Mouse (Mus musculus) midbrain, embryonic 15.5 days (tissue): Measurements from ENCODE around the gene Ano7. TPM values are rescaled to one million over a fixed set of nuclear protein-coding genes. Genes with fewer than 3 reads are reported as not detected.

Source experiments
- ATAC-seq: fragments of 200-750 bp; cut with Nextera tagmentation; replicated peaks from 2 replicates; pipeline ENCODE4 v1.8.0; 2017; ENCODE audit warnings: moderate TSS enrichment
- H3K27ac ChIP-seq: fragments of 300-500 bp; sonication (generic); 2 replicates; pipeline ENCODE4 v1.5.1; 2015; ENCODE audit warnings: mild to moderate bottlenecking, inconsistent platforms
- H3K27me3 ChIP-seq: fragments of 300-500 bp; sonication (generic); replicated peaks from 2 replicates; pipeline ENCODE4 v1.6.1; 2015; ENCODE audit warnings: inconsistent platforms
- H3K36me3 ChIP-seq: fragments of 300-500 bp; sonication (generic); replicated peaks from 2 replicates; pipeline ENCODE4 v1.6.1; 2015; ENCODE audit warnings: inconsistent platforms
- H3K4me1 ChIP-seq: fragments of 300-500 bp; sonication (generic); 2 replicates; pipeline ENCODE4 v1.6.1; 2015; ENCODE audit warnings: inconsistent platforms
- H3K4me2 ChIP-seq: fragments of 300-500 bp; sonication (generic); 2 replicates; pipeline ENCODE4 v1.6.1; 2015; ENCODE audit warnings: inconsistent platforms, mild to moderate bottlenecking, moderate library complexity
- H3K4me3 ChIP-seq: fragments of 300-500 bp; sonication (generic); 2 replicates; pipeline ENCODE4 v1.5.1; 2015; ENCODE audit warnings: mild to moderate bottlenecking, inconsistent platforms
- H3K9ac ChIP-seq: fragments of 300-500 bp; sonication (generic); 2 replicates; pipeline ENCODE4 v1.6.1; 2015; ENCODE audit warnings: mild to moderate bottlenecking, inconsistent platforms
- H3K9me3 ChIP-seq: fragments of 300-500 bp; sonication (generic); 2 replicates; pipeline ENCODE4 v1.6.1; 2016; ENCODE audit warnings: inconsistent platforms
- WGBS: fragments of 180-500 bp; shearing (Covaris S2); methylation state at CpG from one replicate; pipeline ENCODE4 v1.1.7; 2015; ENCODE audit warnings: mixed read lengths; 5-methylcytosine and 5-hydroxymethylcytosine counted together
- polyA plus RNA-seq: library from polyadenylated mRNA; unstranded; fragments of >200 nt; fragmentation: Nextera tagmentation; extraction: Ambion mirVana; gene quantifications from 2 replicates; pipeline ENCODE4 v1.2.1, GENCODE M21; 2015

The Ano7 gene
- polyA plus RNA-seq = 0.79 and 0.94 TPM in 2 replicates

- Histone ChIP-seq H3K4me1 (no peaks in the 10 kb centered on the region), H3K27ac (no peak within 1 kb of the TSS), H3K4me2 (no peak within 1 kb of the TSS), H3K4me3 (no peak within 1 kb of the TSS), H3K9me3 (no peaks in the 10 kb centered on the region), H3K36me3 (no peaks in the 10 kb centered on the region), H3K9ac (no peak within 1 kb of the TSS), H3K27me3 (no peaks in the 10 kb centered on the region)
- 82% methylated on average over 4 of the region's 4 CpGs for WGBS
- no peak for ATAC-seq
Measured at GRCm38 (mm10) chr1:93373665-93374064, at the start of gene Ano7. Gene Ano7 (plus strand): TSS chr1:93373930.

- Histone ChIP-seq H3K4me1 (no peaks in the 10 kb centered on the region), H3K4me2 (no peak overlapping the region), H3K9me3 (no peaks in the 10 kb centered on the region), H3K27me3 (no peaks in the 10 kb centered on the region), H3K36me3 (peaks cover 15% of the 10 kb centered on the region; the same call in 1 of the 2 replicates), H3K4me3 (no peak overlapping the region), H3K9ac (no peak overlapping the region), H3K27ac (no peak overlapping the region)
- no peak for ATAC-seq
- 92% methylated on average over 6 of the region's 6 CpGs for WGBS
Measured at GRCm38 (mm10) chr1:93323973-93324372, 49.8 kb upstream of the Ano7 start.

- no peaks in the 10 kb centered on the region for H3K4me1 ChIP-seq
- ATAC-seq = no peak
- H3K4me2 ChIP-seq = no peak overlapping the region
- peaks cover 8% of the 10 kb centered on the region; the same call in 1 of the 2 replicates for H3K36me3 ChIP-seq
- no peak overlapping the region for H3K27ac ChIP-seq
- WGBS = 93% methylated on average over 3 of the region's 3 CpGs
- no peak overlapping the region for H3K4me3 ChIP-seq
- no peak overlapping the region for H3K9ac ChIP-seq
- no peaks in the 10 kb centered on the region for H3K9me3 ChIP-seq
- no peaks in the 10 kb centered on the region for H3K27me3 ChIP-seq
Measured at GRCm38 (mm10) chr1:93326446-93326845, 47.3 kb upstream of the Ano7 start.

GRCm38 (mm10) chr1:93334621-93335020 is 39.1 kb upstream of the Ano7 start:
- Histone ChIP-seq H3K4me2 (no peak overlapping the region), H3K36me3 (no peaks in the 10 kb centered on the region), H3K4me3 (no peak overlapping the region), H3K9me3 (no peaks in the 10 kb centered on the region), H3K27ac (no peak overlapping the region), H3K27me3 (no peaks in the 10 kb centered on the region), H3K9ac (no peak overlapping the region), H3K4me1 (no peaks in the 10 kb centered on the region)
- ATAC-seq = no peak
- 81% methylated on average over 2 of the region's 2 CpGs for WGBS

- H3K27ac ChIP-seq = peak within 1 kb of the TSS; percentile 73
- H3K27me3 ChIP-seq = no peaks in the 10 kb centered on the region
- H3K4me3 ChIP-seq = peak within 1 kb of the TSS; percentile 95
- H3K9ac ChIP-seq = peak within 1 kb of the TSS; percentile 76
- no peaks in the 10 kb centered on the region for H3K9me3 ChIP-seq
- WGBS = under 1% methylated on average over 63 of the region's 63 CpGs
- H3K4me1 ChIP-seq = peaks cover 12% of the 10 kb centered on the region
- H3K4me2 ChIP-seq = peak within 1 kb of the TSS; percentile 93
- ATAC-seq = peak; percentile 98
- no peaks in the 10 kb centered on the region for H3K36me3 ChIP-seq
Measured at GRCm38 (mm10) chr1:93342648-93343503, 30.9 kb upstream of the Ano7 start, which contains the start of the genes Ppp1r7 and Pask. Gene Ppp1r7 (plus strand): TSS chr1:93342854. Gene Pask (minus strand): TSS chr1:93343482.

- Histone ChIP-seq H3K4me3 (peak overlapping the region; percentile 95), H3K9ac (peak overlapping the region; percentile 76), H3K4me2 (peak overlapping the region; percentile 93), H3K27me3 (no peaks in the 10 kb centered on the region), H3K9me3 (no peaks in the 10 kb centered on the region), H3K36me3 (no peaks in the 10 kb centered on the region), H3K4me1 (peaks cover 12% of the 10 kb centered on the region), H3K27ac (peak overlapping the region; percentile 73)
- ATAC-seq = peak; percentile 99
- WGBS = under 1% methylated on average over 39 of the region's 39 CpGs
Measured at GRCm38 (mm10) chr1:93343504-93344047, 30.2 kb upstream of the Ano7 start.

GRCm38 (mm10) chr1:93347176-93347575 is 26.6 kb upstream of the Ano7 start:
- Histone ChIP-seq H3K4me2 (no peak overlapping the region), H3K27ac (no peak overlapping the region), H3K9me3 (no peaks in the 10 kb centered on the region), H3K4me1 (peaks cover 11% of the 10 kb centered on the region), H3K4me3 (no peak overlapping the region), H3K36me3 (peaks cover 10% of the 10 kb centered on the region; the same call in 1 of the 2 replicates), H3K9ac (no peak overlapping the region), H3K27me3 (no peaks in the 10 kb centered on the region)
- 95% methylated on average over 5 of the region's 5 CpGs for WGBS
- ATAC-seq = no peak

GRCm38 (mm10) chr1:93349701-93350100 is 24.0 kb upstream of the Ano7 start:
- Histone ChIP-seq H3K9me3 (no peaks in the 10 kb centered on the region), H3K36me3 (peaks cover 26% of the 10 kb centered on the region; the same call in 1 of the 2 replicates)

GRCm38 (mm10) chr1:93352724-93353123 is 21.0 kb upstream of the Ano7 start:
- Histone ChIP-seq H3K9me3 (no peaks in the 10 kb centered on the region), H3K4me3 (no peak overlapping the region), H3K27me3 (no peaks in the 10 kb centered on the region), H3K36me3 (peaks cover 34% of the 10 kb centered on the region; the same call in 1 of the 2 replicates), H3K9ac (no peak overlapping the region), H3K27ac (no peak overlapping the region), H3K4me2 (no peak overlapping the region), H3K4me1 (no peaks in the 10 kb centered on the region)
- ATAC-seq = no peak
- 95% methylated on average over 2 of the region's 2 CpGs for WGBS

More at GRCm38 (mm10) chr1:93349701-93350100, 24.0 kb upstream of the Ano7 start:
- ATAC-seq = no peak
- Histone ChIP-seq H3K4me2 (no peak overlapping the region), H3K4me3 (no peak overlapping the region), H3K27ac (no peak overlapping the region), H3K9ac (no peak overlapping the region), H3K27me3 (no peaks in the 10 kb centered on the region), H3K4me1 (peaks cover under 1% of the 10 kb centered on the region; the same call in 1 of the 2 replicates)
- WGBS = 75% methylated on average over 4 of the region's 4 CpGs

- peaks cover 54% of the 10 kb centered on the region for H3K36me3 ChIP-seq
Measured at GRCm38 (mm10) chr1:93362661-93363060, 11.1 kb upstream of the Ano7 start.

GRCm38 (mm10) chr1:93365641-93366040 is 8.1 kb upstream of the Ano7 start:
- WGBS = 95% methylated on average over 6 of the region's 6 CpGs
- H3K27me3 ChIP-seq = no peaks in the 10 kb centered on the region
- no peaks in the 10 kb centered on the region for H3K9me3 ChIP-seq
- peaks cover 38% of the 10 kb centered on the region for H3K36me3 ChIP-seq
- no peak for ATAC-seq
- no peak overlapping the region for H3K27ac ChIP-seq
- no peak overlapping the region for H3K9ac ChIP-seq
- H3K4me2 ChIP-seq = no peak overlapping the region
- no peaks in the 10 kb centered on the region for H3K4me1 ChIP-seq
- H3K4me3 ChIP-seq = no peak overlapping the region

More at GRCm38 (mm10) chr1:93362661-93363060, 11.1 kb upstream of the Ano7 start:
- ATAC-seq = no peak
- Histone ChIP-seq H3K4me3 (no peak overlapping the region), H3K9me3 (no peaks in the 10 kb centered on the region), H3K9ac (no peak overlapping the region), H3K4me2 (no peak overlapping the region), H3K27me3 (no peaks in the 10 kb centered on the region), H3K4me1 (no peaks in the 10 kb centered on the region), H3K27ac (no peak overlapping the region)
- 90% methylated on average over 4 of the region's 4 CpGs for WGBS

GRCm38 (mm10) chr1:93377307-93377706 is 3.6 kb downstream of the Ano7 start:
- ATAC-seq = no peak
- H3K9ac ChIP-seq = no peak overlapping the region
- H3K4me2 ChIP-seq = no peak overlapping the region
- H3K36me3 ChIP-seq = no peaks in the 10 kb centered on the region
- H3K27ac ChIP-seq = no peak overlapping the region
- 74% methylated on average over 5 of the region's 5 CpGs for WGBS
- no peak overlapping the region for H3K4me3 ChIP-seq
- no peaks in the 10 kb centered on the region for H3K4me1 ChIP-seq
- no peaks in the 10 kb centered on the region for H3K9me3 ChIP-seq
- H3K27me3 ChIP-seq = no peaks in the 10 kb centered on the region
